Comparison of ENCODE assay signal across 11 mouse cellular contexts in genomic region chr13:29744188-29744587, GRCm38 (mm10).
DNase-seq lines count a peak whose midpoint lies in the region; ATAC-seq lines count a peak whose summit lies in the region.
"Had no signal": no experiment of that assay in that cellular context is flagged by ENCODE, and none has a peak within 500 bp of the region (broad histone marks: within the 10 kb centered on the region; RNA-seq: fewer than 3 reads in every experiment).

No protein-coding gene starts in this region.

- no peaks in the 10 kb centered on the region for H3K9me3 ChIP-seq in kidney, embryonic 14.5 days (ENCODE audit: control insufficient read depth, low read length)
- H3K9me3 ChIP-seq in forebrain, embryonic 10.5 days = no peaks in the 10 kb centered on the region
- H3K9me3 ChIP-seq: stomach, embryonic 15.5 days had no signal

- no peak overlapping the region for H3K9ac ChIP-seq in kidney, embryonic 14.5 days (ENCODE audit: low read depth, low read length)
- H3K9ac ChIP-seq: stomach, embryonic 15.5 days had no signal

- DNase-seq in kidney, adult 9 months = peak; percentile 30
- DNase-seq in 416B (ENCODE audit: low read depth) (peak; percentile 56), ES-CJ7 (ENCODE audit: low read depth, low spot score) (peak; percentile 34)
- peak; percentile 46 for DNase-seq in lung, postnatal 14 days
- DNase-seq in T-cell, adult 2 months (ENCODE audit: low spot score) = no peak
- DNase-seq in forebrain, embryonic 10.5 days (ENCODE audit: extremely low spot score, low spot score) = no peak
- DNase-seq: cerebellum, adult 8-10 months had no signal

- H3K4me3 ChIP-seq in kidney, embryonic 14.5 days (ENCODE audit: low read length) = no peak overlapping the region
- H3K4me3 ChIP-seq in forebrain, embryonic 10.5 days = no peak overlapping the region
- H3K4me3 ChIP-seq: myocyte; stomach, embryonic 15.5 days had no signal

- no peaks in the 10 kb centered on the region for H3K27me3 ChIP-seq in kidney, embryonic 14.5 days (ENCODE audit: control insufficient read depth, insufficient read depth, low read length)
- H3K27me3 ChIP-seq in forebrain, embryonic 10.5 days (ENCODE audit: poor library complexity, severe bottlenecking) = no peaks in the 10 kb centered on the region
- H3K27me3 ChIP-seq: stomach, embryonic 15.5 days had no signal

- ATAC-seq in kidney, embryonic 14.5 days (ENCODE audit: low FRiP score, low TSS enrichment) = no peak

- H3K4me2 ChIP-seq in kidney, embryonic 14.5 days (replicated peaks; ENCODE audit: low read depth, low read length) = no peak overlapping the region
- H3K4me2 ChIP-seq: heart, embryonic 11.5 days; stomach, embryonic 15.5 days had no signal

- WGBS in kidney, embryonic 14.5 days = 83% methylated on average over 3 of the region's 3 CpGs
- 86% methylated on average over 3 of the region's 3 CpGs for WGBS in forebrain, embryonic 10.5 days

- 0 out of 2 replicates have a peak, but pooled peaks cover 3% of the 10 kb centered on the region for H3K4me1 ChIP-seq in kidney, embryonic 14.5 days (ENCODE audit: control insufficient read depth, insufficient read depth, low read length)
- H3K4me1 ChIP-seq in forebrain, embryonic 10.5 days = peaks cover 8% of the 10 kb centered on the region

- H3K36me3 ChIP-seq in kidney, embryonic 14.5 days (ENCODE audit: control insufficient read depth, insufficient read depth, low read length) = no peaks in the 10 kb centered on the region
- H3K36me3 ChIP-seq in forebrain, embryonic 10.5 days (replicated peaks) = no peaks in the 10 kb centered on the region
- H3K36me3 ChIP-seq: stomach, embryonic 15.5 days had no signal

- H3K27ac ChIP-seq in kidney, embryonic 14.5 days (ENCODE audit: low read depth, low read length) = no peak overlapping the region
- no peak overlapping the region for H3K27ac ChIP-seq in forebrain, embryonic 10.5 days
- H3K27ac ChIP-seq: stomach, embryonic 15.5 days had no signal

Comparison
In these comparisons a context has a peak if more than half of its experiments do, and no peak if none do; other contexts are left out.
1. DNase-seq: peak in kidney, adult 9 months (single experiment), 416B (single experiment), ES-CJ7 (single experiment) and lung, postnatal 14 days (single experiment); none in T-cell, adult 2 months (single experiment) and forebrain, embryonic 10.5 days (single experiment).